Comparison of ENCODE assay signal across 11 mouse cellular contexts in genomic region chr17:84756090-84756489, GRCm38 (mm10). TPM values are rescaled to one million over a fixed set of nuclear protein-coding genes. Genes with fewer than 3 reads are reported as not detected.
DNase-seq lines count a peak whose midpoint lies in the region; ATAC-seq lines count a peak whose summit lies in the region.
"Had no signal": no experiment of that assay in that cellular context is flagged by ENCODE, and none has a peak within 500 bp of the region (broad histone marks: within the 10 kb centered on the region; RNA-seq: fewer than 3 reads in every experiment).

No protein-coding gene starts in this region.

- H3K36me3 ChIP-seq in forebrain, embryonic 14.5 days (ENCODE audit: control insufficient read depth, insufficient read depth, low read length) = peaks cover 3% of the 10 kb centered on the region; the same call in 1 of the 2 replicates
- peaks cover 3% of the 10 kb centered on the region; the same call in 1 of the 2 replicates for H3K36me3 ChIP-seq in forebrain, embryonic 16.5 days (ENCODE audit: control insufficient read depth, insufficient read depth)
- H3K36me3 ChIP-seq in liver, embryonic 12.5 days = peaks cover 73% of the 10 kb centered on the region

- no peaks in the 10 kb centered on the region for H3K9me3 ChIP-seq in forebrain, embryonic 14.5 days (replicated peaks; ENCODE audit: control insufficient read depth, low read length)
- H3K9me3 ChIP-seq in forebrain, embryonic 16.5 days (ENCODE audit: control insufficient read depth, low read length) = no peaks in the 10 kb centered on the region
- no peaks in the 10 kb centered on the region for H3K9me3 ChIP-seq in liver, embryonic 12.5 days (replicated peaks)
- H3K9me3 ChIP-seq: embryonic facial prominence, embryonic 12.5 days; hindbrain, embryonic 15.5 days had no signal

- H3K4me1 ChIP-seq in forebrain, embryonic 14.5 days (ENCODE audit: control insufficient read depth, insufficient read depth, low read length) = peaks cover under 1% of the 10 kb centered on the region
- peaks cover 8% of the 10 kb centered on the region for H3K4me1 ChIP-seq in forebrain, embryonic 16.5 days (replicated peaks; ENCODE audit: control insufficient read depth, insufficient read depth, low read length)
- H3K4me1 ChIP-seq in liver, embryonic 12.5 days = peaks cover 9% of the 10 kb centered on the region

- H3K4me2 ChIP-seq in forebrain, embryonic 14.5 days (ENCODE audit: low read length) = no peak overlapping the region
- H3K4me2 ChIP-seq in forebrain, embryonic 16.5 days (ENCODE audit: low read length) = no peak overlapping the region
- H3K4me2 ChIP-seq in liver, embryonic 12.5 days = no peak overlapping the region
- H3K4me2 ChIP-seq: embryonic facial prominence, embryonic 12.5 days; hindbrain, embryonic 15.5 days had no signal

- 68% methylated on average over 2 of the region's 2 CpGs for WGBS in forebrain, embryonic 14.5 days
- WGBS in forebrain, embryonic 16.5 days = 66% methylated on average over 2 of the region's 2 CpGs
- WGBS in liver, embryonic 12.5 days (ENCODE audit: insufficient replicate concordance) = 65% methylated on average over 2 of the region's 2 CpGs

- H3K9ac ChIP-seq in forebrain, embryonic 14.5 days (ENCODE audit: low read length) = no peak overlapping the region
- no peak overlapping the region for H3K9ac ChIP-seq in forebrain, embryonic 16.5 days (replicated peaks; ENCODE audit: low read depth, low read length)
- no peak overlapping the region for H3K9ac ChIP-seq in liver, embryonic 12.5 days
- H3K9ac ChIP-seq: embryonic facial prominence, embryonic 12.5 days; hindbrain, embryonic 15.5 days had no signal

- H3K4me3 ChIP-seq in forebrain, embryonic 14.5 days (ENCODE audit: low read depth, low read length) = no peak overlapping the region
- H3K4me3 ChIP-seq in forebrain, embryonic 16.5 days (replicated peaks; ENCODE audit: low read length) = no peak overlapping the region
- no peak overlapping the region for H3K4me3 ChIP-seq in liver, embryonic 12.5 days
- H3K4me3 ChIP-seq: embryonic facial prominence, embryonic 12.5 days; hindbrain, embryonic 15.5 days had no signal

- H3K27ac ChIP-seq in forebrain, embryonic 14.5 days (ENCODE audit: low read depth, low read length) = no peak overlapping the region
- no peak overlapping the region for H3K27ac ChIP-seq in forebrain, embryonic 16.5 days (ENCODE audit: low read length)
- H3K27ac ChIP-seq in liver, embryonic 12.5 days = no peak overlapping the region
- H3K27ac ChIP-seq: embryonic facial prominence, embryonic 12.5 days; hindbrain, embryonic 15.5 days had no signal

- DNase-seq in forebrain, embryonic 14.5 days (ENCODE audit: low spot score) = peak; percentile 55
- peak; percentile 34 for DNase-seq in liver
- peak; percentile 58 for DNase-seq in MN1 (ENCODE audit: low spot score)
- DNase-seq in naive thymus-derived CD4-positive, alpha-beta T cell, adult 2 months (ENCODE audit: low read depth) = peak; percentile 54
- DNase-seq in T-cell, adult 2 months (ENCODE audit: low spot score) = no peak
- DNase-seq: gastrocnemius, postnatal 10 days had no signal

- ATAC-seq in forebrain, embryonic 14.5 days = no peak
- ATAC-seq in forebrain, embryonic 16.5 days = no peak
- no peak for ATAC-seq in liver, embryonic 12.5 days
- ATAC-seq in megakaryocyte progenitor cell, adult 5-6 weeks (replicated peaks; ENCODE audit: poor library complexity) = no peak

- H3K27me3 ChIP-seq in forebrain, embryonic 14.5 days (replicated peaks; ENCODE audit: control insufficient read depth, insufficient read depth, low read length) = no peaks in the 10 kb centered on the region
- no peaks in the 10 kb centered on the region for H3K27me3 ChIP-seq in forebrain, embryonic 16.5 days (replicated peaks; ENCODE audit: control insufficient read depth, insufficient read depth, low read length)
- H3K27me3 ChIP-seq in liver, embryonic 12.5 days (replicated peaks) = no peaks in the 10 kb centered on the region
- H3K27me3 ChIP-seq: embryonic facial prominence, embryonic 12.5 days; hindbrain, embryonic 15.5 days had no signal

RNA-seq across cellular contexts. Expression of gene Lrpprc, which starts 34.5 kb away (rescaled TPM):
- 29.9 and 38.7 TPM in 2 replicates for polyA plus RNA-seq in forebrain, embryonic 14.5 days (2014; fragmentation: Nextera tagmentation; extraction: Ambion mirVana)
- polyA plus RNA-seq in forebrain, embryonic 16.5 days (2015; fragmentation: Nextera tagmentation; extraction: Ambion mirVana) = 46.8 and 50.6 TPM in 2 replicates
- polyA plus RNA-seq in liver, embryonic 12.5 days (2016; fragmentation: Nextera tagmentation; extraction: Ambion mirVana) = 64.9 and 68.2 TPM in 2 replicates
- 42.0 and 53.0 TPM in 2 replicates for total RNA-seq in megakaryocyte progenitor cell, adult 5-6 weeks (2015)
- 76.3 and 91.4 TPM in 2 replicates for total RNA-seq in megakaryocyte progenitor cell, adult 5-6 weeks (2017)
